Mouse (Mus musculus): Measurements from ENCODE around the gene Rgs9bp. TPM values are rescaled to one million over a fixed set of nuclear protein-coding genes. Genes with fewer than 3 reads are reported as not detected.
A peak's percentile ranks its signal among the peaks of the same experiment; 100 is the strongest.
"Not testable (repeated sequence)": the region's sequence is repeated elsewhere in the genome, so short reads cannot be mapped to it uniquely, and the experiment has no call there.

The Rgs9bp gene
- total RNA-seq, 2 experiments from 2014 or later = 0.92 to 1.2 TPM

GRCm38 (mm10) chr7:35584068-35584785 lies 1.2 kb downstream of the Rgs9bp start:
- ATAC-seq (replicated peaks; ENCODE audit: poor library complexity) = no peak

GRCm38 (mm10) chr7:35583476-35584025 lies 1.8 kb downstream of the Rgs9bp start:
- ATAC-seq (replicated peaks; ENCODE audit: poor library complexity) = no peak

GRCm38 (mm10) chr7:35582719-35583118 lies 2.7 kb downstream of the Rgs9bp start:
- peak; percentile 23; the same call in 1 of the 2 replicates for ATAC-seq (replicated peaks; ENCODE audit: poor library complexity)

GRCm38 (mm10) chr7:35579849-35580248 lies 5.5 kb downstream of the Rgs9bp start:
- ATAC-seq (replicated peaks; ENCODE audit: poor library complexity) = peak; percentile 85

GRCm38 (mm10) chr7:35570883-35571282 lies 14.5 kb downstream of the Rgs9bp start:
- ATAC-seq (replicated peaks; ENCODE audit: poor library complexity) = not testable (repeated sequence)

- ATAC-seq (replicated peaks; ENCODE audit: poor library complexity) = not testable (repeated sequence)
These were observed 15.7 kb downstream of the Rgs9bp start for GRCm38 (mm10) chr7:35569724-35570123.

GRCm38 (mm10) chr7:35565965-35566364 lies 19.4 kb downstream of the Rgs9bp start:
- not testable (repeated sequence) for ATAC-seq (replicated peaks; ENCODE audit: poor library complexity)

- not testable (repeated sequence) for ATAC-seq (replicated peaks; ENCODE audit: poor library complexity)
These were observed 20.5 kb downstream of the Rgs9bp start for GRCm38 (mm10) chr7:35564872-35565271.

- no peak for ATAC-seq (replicated peaks; ENCODE audit: poor library complexity)
These were observed 21.1 kb downstream of the Rgs9bp start for GRCm38 (mm10) chr7:35564067-35564865.

GRCm38 (mm10) chr7:35563071-35563470 lies 22.3 kb downstream of the Rgs9bp start:
- no peak for ATAC-seq (replicated peaks; ENCODE audit: poor library complexity)

- ATAC-seq (replicated peaks; ENCODE audit: poor library complexity) = peak; percentile 29
These were observed 25.5 kb downstream of the Rgs9bp start for GRCm38 (mm10) chr7:35559838-35560237.

GRCm38 (mm10) chr7:35558681-35559080 lies 26.7 kb downstream of the Rgs9bp start:
- no peak for ATAC-seq (replicated peaks; ENCODE audit: poor library complexity)

GRCm38 (mm10) chr7:35557577-35557976 lies 27.8 kb downstream of the Rgs9bp start:
- peak; percentile 32 for ATAC-seq (replicated peaks; ENCODE audit: poor library complexity)

GRCm38 (mm10) chr7:35556905-35557304 lies 28.5 kb downstream of the Rgs9bp start:
- ATAC-seq (replicated peaks; ENCODE audit: poor library complexity) = peak; percentile 12

GRCm38 (mm10) chr7:35556205-35556603 lies 29.2 kb downstream of the Rgs9bp start, which contains the start of gene Nudt19:
Nudt19 (minus strand) TSS chr7:35556304.
- no peak for ATAC-seq (replicated peaks; ENCODE audit: poor library complexity)

GRCm38 (mm10) chr7:35555224-35556204 lies 29.9 kb downstream of the Rgs9bp start:
- ATAC-seq (replicated peaks; ENCODE audit: poor library complexity) = peak; percentile 53

- peak; percentile 17; the same call in 1 of the 2 replicates for ATAC-seq (replicated peaks; ENCODE audit: poor library complexity)
These were observed 30.7 kb downstream of the Rgs9bp start for GRCm38 (mm10) chr7:35554605-35555175.

- ATAC-seq (replicated peaks; ENCODE audit: poor library complexity) = peak; percentile 10; the same call in 1 of the 2 replicates
These were observed 31.4 kb downstream of the Rgs9bp start for GRCm38 (mm10) chr7:35553751-35554604.

- peak; percentile 97 for ATAC-seq (replicated peaks; ENCODE audit: poor library complexity)
These were observed 39.5 kb downstream of the Rgs9bp start for GRCm38 (mm10) chr7:35545881-35546280.
